Mouse (Mus musculus) left cerebral cortex, postnatal 14 days (tissue): ENCODE measurements around the gene P2ry6. TPM values are rescaled to one million over a fixed set of nuclear protein-coding genes. Genes with fewer than 3 reads are reported as not detected.

Experiments
- DNase-seq, 2 experiments: peaks; one replicate each; pipeline ENCODE4 v3.0.0; 2021 to 2022; ENCODE audit warnings: low spot score in 2 of 2, mixed read lengths in 1 of 2
- intact Hi-C: fragments of 180-260 bp; cut with DNase I; formaldehyde crosslinking; loops from one replicate; pipeline ENCODE4 v1.15.1; 2025
- total RNA-seq, 2 experiments: library from RNA; stranded (reverse); gene quantifications; 2 replicates each; pipeline ENCODE4 v1.2.3; 2021

P2ry6 gene
- total RNA-seq, 2 experiments from 2014 or later = 4.2 to 4.3 TPM

- intact Hi-C loops = no loop called here
- peak; percentile 69 for DNase-seq
Measured at GRCm38 (mm10) chr7:100894057-100894832, 80.2 kb downstream of the P2ry6 start.

DNA sequence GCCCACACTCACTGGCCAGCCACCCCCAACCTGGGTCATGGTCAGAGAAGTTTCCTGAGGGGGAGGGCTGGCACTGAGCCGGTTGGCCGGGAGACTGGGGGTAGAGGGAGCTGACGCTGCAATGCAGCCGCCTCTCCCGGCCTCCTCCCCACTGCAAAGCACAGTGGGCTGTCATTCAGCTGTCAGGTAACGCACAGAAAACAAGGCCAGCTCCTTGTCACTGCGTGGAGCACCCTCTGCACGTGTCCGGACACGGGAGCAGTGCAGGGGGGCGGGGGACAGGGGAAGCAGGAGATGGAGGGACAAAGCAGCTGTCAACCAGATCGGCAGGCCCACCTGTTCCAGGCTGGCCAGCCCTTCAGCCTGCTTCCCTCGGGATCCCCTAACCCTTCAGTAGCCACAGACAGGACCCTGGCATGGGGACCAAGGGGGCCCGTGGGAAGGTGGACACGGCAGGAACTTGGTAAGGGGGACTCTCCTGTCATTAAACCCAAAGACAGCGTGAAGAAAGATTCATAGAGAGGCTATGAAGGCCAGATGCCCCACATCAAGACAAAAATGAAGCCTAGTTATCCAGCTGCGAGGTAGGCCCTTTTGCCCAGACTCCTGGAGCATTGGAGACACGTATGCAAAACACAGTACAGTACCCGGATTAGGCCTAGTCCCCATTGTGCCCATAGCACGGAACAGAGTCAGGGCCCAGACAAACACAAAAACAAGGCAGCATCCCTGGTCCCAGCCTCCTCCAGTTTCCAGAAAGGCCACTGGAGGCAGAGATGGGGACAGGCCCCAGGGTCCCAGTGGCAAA is 81.0 kb downstream of the P2ry6 start:
- intact Hi-C loops = no loop called here
- peak; percentile 55 to 79 for DNase-seq

Other genes starting within 250 kb of the P2ry6 start
- gene Relt, start 111.2 kb downstream of the P2ry6 start, total RNA-seq = 10 to 100 TPM in 1 of 2 experiments, 1 to 10 TPM in 1; 9.7 to 10.6 TPM
- gene Arhgef17, start 42.5 kb downstream of the P2ry6 start, total RNA-seq = 10 to 100 TPM; 81.3 to 91.6 TPM
- under 1 TPM; 0.55 to 0.92 TPM for gene P2ry2, start 38.2 kb upstream of the P2ry6 start, total RNA-seq
- 10 to 100 TPM; 45.1 to 51.7 TPM for gene Fchsd2, start 118.2 kb upstream of the P2ry6 start, total RNA-seq